Mouse (Mus musculus) liver, embryonic 14.5 days (tissue): ENCODE data around the gene Znrf1. TPM values are rescaled to one million over a fixed set of nuclear protein-coding genes. Genes with fewer than 3 reads are reported as not detected.

ENCODE experiments used
- ATAC-seq: fragments of 200-750 bp; cut with Nextera tagmentation; 2 replicates; pipeline ENCODE4 v1.8.0; 2017; ENCODE audit warnings: moderate number of reproducible peaks, mild to moderate bottlenecking, moderate library complexity; ENCODE audit not compliant: insufficient read depth
- DNase-seq, 3 experiments: peaks; one replicate each; pipeline ENCODE4 v3.0.0-alpha.2; 2012 to 2013; ENCODE audit warnings: low read depth in 3 of 3, low spot score in 3 of 3
- H3K27ac ChIP-seq: fragments of 300-500 bp; sonication (generic); 2 replicates; pipeline ENCODE4 v1.5.1; 2014; ENCODE audit warnings: moderate library complexity, mild to moderate bottlenecking, control low read depth, inconsistent platforms
- H3K27me3 ChIP-seq: fragments of 300-500 bp; sonication (generic); 2 replicates; pipeline ENCODE4 v1.6.1; 2014; ENCODE audit warnings: mild to moderate bottlenecking, low read length, moderate library complexity; ENCODE audit not compliant: control insufficient read depth, insufficient read depth
- H3K36me3 ChIP-seq: fragments of 300-500 bp; sonication (generic); replicated peaks from 2 replicates; pipeline ENCODE4 v1.6.1; 2014; ENCODE audit warnings: low read depth; ENCODE audit not compliant: control insufficient read depth, insufficient read depth
- H3K4me1 ChIP-seq, 2 experiments: fragments of 200-500 bp in 1 of 2; fragments of 300-500 bp in 1 of 2; sonication (generic) in 1 of 2; replicated peaks; 2 replicates each; pipeline ENCODE4 v1.6.1; 2012 to 2014; ENCODE audit warnings: antibody characterized with exemption in 1 of 2, inconsistent platforms in 1 of 2, low read length in 1 of 2; ENCODE audit not compliant: control insufficient read depth in 2 of 2, insufficient read depth in 2 of 2
- H3K4me2 ChIP-seq: fragments of 300-500 bp; sonication (generic); 2 replicates; pipeline ENCODE4 v1.6.1; 2014; ENCODE audit warnings: low read depth, mild to moderate bottlenecking, control low read depth, moderate library complexity
- H3K4me3 ChIP-seq, 2 experiments: fragments of 200-500 bp in 1 of 2; fragments of 300-500 bp in 1 of 2; sonication (generic) in 1 of 2; 2 replicates each; pipeline ENCODE4 v1.5.1; 2012 to 2014; ENCODE audit warnings: low read depth in 2 of 2, low read length in 2 of 2, mild to moderate bottlenecking in 2 of 2, control low read depth in 1 of 2, inconsistent platforms in 1 of 2, moderate library complexity in 1 of 2; ENCODE audit not compliant: insufficient read depth in 1 of 2
- H3K9ac ChIP-seq: fragments of 300-500 bp; sonication (generic); replicated peaks from 2 replicates; pipeline ENCODE4 v1.6.1; 2014; ENCODE audit warnings: mild to moderate bottlenecking, control low read depth, moderate library complexity
- H3K9me3 ChIP-seq: fragments of 300-500 bp; sonication (generic); 2 replicates; pipeline ENCODE4 v1.6.1; 2016; ENCODE audit warnings: low read length, mixed read lengths; ENCODE audit not compliant: control insufficient read depth
- CTCF ChIP-seq: IDR thresholded peaks from 2 replicates; pipeline ENCODE4 v1.5.1; 2016; ENCODE audit warnings: antibody characterized with exemption, low read depth, control low read depth
- EP300 ChIP-seq: IDR thresholded peaks from 2 replicates; pipeline ENCODE4 v1.6.1; 2016; ENCODE audit warnings: antibody characterized with exemption, low read depth
- WGBS: fragments of 180-500 bp; shearing (Covaris S2); extraction: QIAGEN DNeasy Blood & Tissue Kit; methylation state at CpG from one replicate; pipeline ENCODE4 v1.1.7; 2014; ENCODE audit not compliant: insufficient replicate concordance; 5-methylcytosine and 5-hydroxymethylcytosine counted together
- polyA plus RNA-seq, 2 experiments: library from polyadenylated mRNA; depleted of rRNA in 1 of 2; stranded (reverse) in 1 of 2; unstranded in 1 of 2; fragments of >200 nt; fragmentation: Nextera tagmentation in 1 of 2; extraction: Ambion mirVana in 1 of 2; gene quantifications; 2 replicates each; pipeline versions ENCODE4 v1.2.1 to v1.2.3; 2012 to 2014

Znrf1 gene
- polyA plus RNA-seq, 2 experiments: 4.4 to 12.6 TPM

GRCm38 (mm10) chr8:111588336-111588735 lies 52.4 kb downstream of the Znrf1 start:
- Histone ChIP-seq H3K9me3 (no peaks in the 10 kb centered on the region), H3K4me2 (no peak overlapping the region), H3K27ac (no peak overlapping the region), H3K4me3 (no peak overlapping the region), H3K4me1 (peaks cover 9 to 28% of the 10 kb centered on the region in 2 experiments), H3K9ac (no peak overlapping the region), H3K27me3 (no peaks in the 10 kb centered on the region), H3K36me3 (no peaks in the 10 kb centered on the region)
- DNase-seq (no peak), ATAC-seq (no peak)
- TF ChIP-seq EP300 (no peak), CTCF (no peak)
- WGBS: 67% methylated on average over 2 of the region's 2 CpGs

- no peaks in the 10 kb centered on the region for H3K27me3 ChIP-seq
- DNase-seq (no peak), ATAC-seq (no peak)
- peaks cover 13 to 40% of the 10 kb centered on the region in 2 experiments for H3K4me1 ChIP-seq
- H3K36me3 ChIP-seq: no peaks in the 10 kb centered on the region
- H3K27ac ChIP-seq: no peak overlapping the region
- TF ChIP-seq EP300 (no peak), CTCF (no peak)
- H3K4me3 ChIP-seq: no peak overlapping the region
- 54% methylated on average over 3 of the region's 3 CpGs for WGBS
- H3K4me2 ChIP-seq: no peak overlapping the region
- no peak overlapping the region for H3K9ac ChIP-seq
- no peaks in the 10 kb centered on the region for H3K9me3 ChIP-seq
These were observed 54.3 kb downstream of the Znrf1 start for GRCm38 (mm10) chr8:111590214-111590613.

- Histone ChIP-seq H3K27ac (no peak overlapping the region), H3K27me3 (no peaks in the 10 kb centered on the region), H3K9me3 (no peaks in the 10 kb centered on the region), H3K4me1 (peaks cover 17 to 50% of the 10 kb centered on the region in 2 experiments), H3K36me3 (no peaks in the 10 kb centered on the region), H3K9ac (no peak overlapping the region), H3K4me2 (no peak overlapping the region), H3K4me3 (no peak overlapping the region)
- TF ChIP-seq CTCF (no peak), EP300 (no peak)
- DNase-seq (no peak), ATAC-seq (no peak)
These were observed 55.3 kb downstream of the Znrf1 start for GRCm38 (mm10) chr8:111591176-111591575.

GRCm38 (mm10) chr8:111592390-111592910 lies 56.6 kb downstream of the Znrf1 start:
- Histone ChIP-seq H3K27me3 (no peaks in the 10 kb centered on the region), H3K4me2 (no peak overlapping the region), H3K27ac (no peak overlapping the region), H3K9me3 (no peaks in the 10 kb centered on the region), H3K4me1 (peaks cover 23 to 51% of the 10 kb centered on the region in 2 experiments), H3K36me3 (no peaks in the 10 kb centered on the region), H3K9ac (no peak overlapping the region), H3K4me3 (no peak overlapping the region)
- ATAC-seq: no peak
- TF ChIP-seq CTCF (no peak), EP300 (no peak)
- no peak for DNase-seq
- WGBS: 61% methylated on average over 7 of the region's 7 CpGs

GRCm38 (mm10) chr8:111594044-111594840 lies 58.3 kb downstream of the Znrf1 start:
- Histone ChIP-seq H3K27me3 (no peaks in the 10 kb centered on the region), H3K27ac (no peak overlapping the region), H3K9ac (no peak overlapping the region), H3K9me3 (no peaks in the 10 kb centered on the region), H3K36me3 (no peaks in the 10 kb centered on the region), H3K4me1 (peaks cover 17 to 45% of the 10 kb centered on the region in 2 experiments), H3K4me3 (no peak overlapping the region), H3K4me2 (no peak overlapping the region)
- ATAC-seq (no peak), DNase-seq (no peak)
- TF ChIP-seq CTCF (no peak), EP300 (no peak)
- WGBS: 33% methylated on average over 3 of the region's 3 CpGs
